Mouse (Mus musculus): Measurements from ENCODE around the gene Ssr3. TPM values are rescaled to one million over a fixed set of nuclear protein-coding genes. Genes with fewer than 3 reads are reported as not detected.
A peak's percentile ranks its signal among the peaks of the same experiment; 100 is the strongest.
"Not testable (repeated sequence)": the region's sequence is repeated elsewhere in the genome, so short reads cannot be mapped to it uniquely, and the experiment has no call there.

The Ssr3 gene
- polyA plus RNA-seq, 1 experiment from 2014 or later = 271 TPM

DNA sequence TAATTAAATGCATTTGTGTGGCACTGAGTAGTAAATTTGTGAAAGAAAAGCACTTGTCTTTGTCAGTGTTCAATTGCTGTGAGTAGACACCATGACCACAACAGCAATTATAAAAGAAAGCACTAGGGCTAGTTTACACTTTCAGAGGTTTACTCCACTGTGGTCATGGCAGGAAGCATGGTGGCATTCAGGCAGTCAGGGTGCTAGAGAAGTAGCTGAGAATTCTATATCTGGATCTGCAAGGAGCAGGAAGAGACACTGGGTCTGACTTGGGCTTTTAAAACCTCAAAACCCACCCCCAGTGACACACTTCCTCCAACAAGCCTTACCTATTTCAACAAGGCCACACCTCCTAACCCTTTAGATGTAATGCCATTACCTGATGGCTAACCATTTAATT is 24.1 kb upstream of the Ssr3 start:
- Histone ChIP-seq H3K4me2 (replicated peaks; ENCODE audit: low read depth, low read length) (no peak overlapping the region), H3K4me1 (replicated peaks; ENCODE audit: control insufficient read depth, insufficient read depth, low read length) (no peaks in the 10 kb centered on the region), H3K9me3 (ENCODE audit: control insufficient read depth, low read length) (no peaks in the 10 kb centered on the region), H3K27ac (ENCODE audit: low read depth, low read length) (no peak overlapping the region), H3K27me3 (ENCODE audit: control insufficient read depth, insufficient read depth, low read length) (no peaks in the 10 kb centered on the region), H3K9ac (ENCODE audit: low read depth, low read length) (no peak overlapping the region), H3K36me3 (ENCODE audit: control insufficient read depth, insufficient read depth, low read length) (no peaks in the 10 kb centered on the region), H3K4me3 (ENCODE audit: low read depth, low read length) (no peak overlapping the region)
- DNase-seq (ENCODE audit: low spot score) = no peak
- no peak for ATAC-seq (ENCODE audit: low FRiP score)

- Histone ChIP-seq H3K9ac (ENCODE audit: low read depth, low read length) (no peak overlapping the region), H3K9me3 (ENCODE audit: control insufficient read depth, low read length) (no peaks in the 10 kb centered on the region), H3K4me3 (ENCODE audit: low read depth, low read length) (no peak overlapping the region), H3K36me3 (ENCODE audit: control insufficient read depth, insufficient read depth, low read length) (no peaks in the 10 kb centered on the region), H3K27me3 (ENCODE audit: control insufficient read depth, insufficient read depth, low read length) (no peaks in the 10 kb centered on the region), H3K4me1 (replicated peaks; ENCODE audit: control insufficient read depth, insufficient read depth, low read length) (no peaks in the 10 kb centered on the region), H3K4me2 (replicated peaks; ENCODE audit: low read depth, low read length) (no peak overlapping the region), H3K27ac (ENCODE audit: low read depth, low read length) (no peak overlapping the region)
- ATAC-seq (ENCODE audit: low FRiP score) (no peak), DNase-seq (ENCODE audit: low spot score) (no peak)
These were observed 15.5 kb upstream of the Ssr3 start for GRCm38 (mm10) chr3:65407891-65408290.

GRCm38 (mm10) chr3:65405781-65406180 is 13.4 kb upstream of the Ssr3 start:
- Histone ChIP-seq H3K4me3 (ENCODE audit: low read depth, low read length) (no peak overlapping the region), H3K36me3 (ENCODE audit: control insufficient read depth, insufficient read depth, low read length) (no peaks in the 10 kb centered on the region), H3K4me1 (replicated peaks; ENCODE audit: control insufficient read depth, insufficient read depth, low read length) (no peaks in the 10 kb centered on the region), H3K27me3 (ENCODE audit: control insufficient read depth, insufficient read depth, low read length) (no peaks in the 10 kb centered on the region), H3K9me3 (ENCODE audit: control insufficient read depth, low read length) (no peaks in the 10 kb centered on the region), H3K27ac (ENCODE audit: low read depth, low read length) (no peak overlapping the region), H3K4me2 (replicated peaks; ENCODE audit: low read depth, low read length) (no peak overlapping the region), H3K9ac (ENCODE audit: low read depth, low read length) (no peak overlapping the region)
- no peak for DNase-seq (ENCODE audit: low spot score)
- 79% methylated on average over 4 of the region's 4 CpGs for WGBS
- no peak for ATAC-seq (ENCODE audit: low FRiP score)

- no peaks in the 10 kb centered on the region for H3K27me3 ChIP-seq (ENCODE audit: control insufficient read depth, insufficient read depth, low read length)
- no peak for ATAC-seq (ENCODE audit: low FRiP score)
These were observed 5.1 kb upstream of the Ssr3 start for GRCm38 (mm10) chr3:65397566-65397965.

DNA sequence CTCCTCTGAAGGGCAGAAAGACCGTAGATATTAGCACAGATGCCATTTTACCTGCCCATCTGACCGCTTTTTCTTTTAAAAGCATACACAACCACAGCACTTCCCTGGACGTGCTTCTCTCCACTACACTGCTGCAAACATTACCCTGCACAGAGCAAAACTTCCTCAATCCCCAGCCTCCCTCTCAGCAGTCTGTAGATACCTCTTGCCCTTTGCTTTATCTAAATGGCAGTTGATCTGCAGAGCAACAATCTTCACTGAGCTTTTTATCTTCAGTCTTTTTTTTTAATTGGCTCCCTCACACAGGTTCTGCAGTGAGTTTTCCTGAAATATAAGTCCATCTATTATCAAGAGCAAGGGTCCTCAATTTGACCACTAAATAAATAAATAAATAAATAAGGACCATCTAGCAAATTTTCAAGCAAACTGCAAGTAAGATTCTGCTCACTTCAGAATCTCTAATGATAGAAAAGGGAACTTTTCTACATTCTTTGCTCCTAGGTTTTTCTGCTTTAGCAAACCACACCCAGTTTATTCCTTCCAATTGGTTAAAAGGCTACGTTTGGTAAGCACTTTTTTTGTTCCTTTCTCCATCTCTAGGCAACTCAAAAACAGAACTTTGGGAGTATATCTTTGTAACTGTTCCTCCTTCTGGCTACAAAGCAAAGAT is 4.5 kb upstream of the Ssr3 start:
- Histone ChIP-seq H3K36me3 (ENCODE audit: control insufficient read depth, insufficient read depth, low read length) (no peaks in the 10 kb centered on the region), H3K4me3 (ENCODE audit: low read depth, low read length) (no peak overlapping the region), H3K9me3 (ENCODE audit: control insufficient read depth, low read length) (no peaks in the 10 kb centered on the region), H3K9ac (ENCODE audit: low read depth, low read length) (no peak overlapping the region), H3K4me2 (replicated peaks; ENCODE audit: low read depth, low read length) (no peak overlapping the region), H3K27ac (ENCODE audit: low read depth, low read length) (no peak overlapping the region), H3K4me1 (replicated peaks; ENCODE audit: control insufficient read depth, insufficient read depth, low read length) (no peaks in the 10 kb centered on the region), H3K27me3 (ENCODE audit: control insufficient read depth, insufficient read depth, low read length) (no peaks in the 10 kb centered on the region)
- DNase-seq (ENCODE audit: low spot score) (no peak), ATAC-seq (ENCODE audit: low FRiP score) (no peak)
- 82% methylated on average over 4 of the region's 4 CpGs for WGBS

More at GRCm38 (mm10) chr3:65397566-65397965, 5.1 kb upstream of the Ssr3 start:
- WGBS = 94% methylated on average over 3 of the region's 3 CpGs
- Histone ChIP-seq H3K36me3 (ENCODE audit: control insufficient read depth, insufficient read depth, low read length) (no peaks in the 10 kb centered on the region), H3K4me2 (replicated peaks; ENCODE audit: low read depth, low read length) (no peak overlapping the region), H3K27ac (ENCODE audit: low read depth, low read length) (no peak overlapping the region), H3K9ac (ENCODE audit: low read depth, low read length) (no peak overlapping the region), H3K9me3 (ENCODE audit: control insufficient read depth, low read length) (no peaks in the 10 kb centered on the region), H3K4me3 (ENCODE audit: low read depth, low read length) (no peak overlapping the region), H3K4me1 (replicated peaks; ENCODE audit: control insufficient read depth, insufficient read depth, low read length) (no peaks in the 10 kb centered on the region)
- DNase-seq (ENCODE audit: low spot score) = no peak

DNA sequence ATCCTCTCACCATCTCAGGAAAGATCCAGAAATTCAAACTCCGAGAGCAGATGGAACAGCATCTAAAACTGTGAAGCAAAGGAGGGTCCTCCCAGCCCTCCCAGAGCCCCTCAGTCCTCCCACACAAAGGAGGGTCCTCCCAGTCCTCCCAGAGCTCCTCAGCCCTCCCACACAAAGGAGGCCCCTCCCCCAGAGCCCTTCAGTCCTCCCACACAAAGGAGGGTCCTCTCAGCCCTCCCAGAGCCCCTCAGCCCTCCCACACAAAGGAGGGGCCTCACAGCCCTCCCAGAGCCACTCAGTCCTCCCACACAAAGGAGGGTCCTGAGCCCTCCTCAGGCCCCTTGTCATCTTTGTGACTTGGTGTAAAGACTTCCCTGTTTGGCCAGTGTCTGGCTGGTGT is 2.7 kb upstream of the Ssr3 start:
- H3K36me3 ChIP-seq (ENCODE audit: control insufficient read depth, insufficient read depth, low read length); H3K9ac ChIP-seq (ENCODE audit: low read depth, low read length); H3K4me2 ChIP-seq (replicated peaks; ENCODE audit: low read depth, low read length); ATAC-seq (ENCODE audit: low FRiP score); H3K9me3 ChIP-seq (ENCODE audit: control insufficient read depth, low read length); H3K27me3 ChIP-seq (ENCODE audit: control insufficient read depth, insufficient read depth, low read length); H3K27ac ChIP-seq (ENCODE audit: low read depth, low read length); H3K4me3 ChIP-seq (ENCODE audit: low read depth, low read length); H3K4me1 ChIP-seq (replicated peaks; ENCODE audit: control insufficient read depth, insufficient read depth, low read length): not testable (repeated sequence)
- DNase-seq (ENCODE audit: low spot score) = peak; percentile 20
- 100% methylated on average over 1 of the region's 1 CpGs for WGBS

DNA sequence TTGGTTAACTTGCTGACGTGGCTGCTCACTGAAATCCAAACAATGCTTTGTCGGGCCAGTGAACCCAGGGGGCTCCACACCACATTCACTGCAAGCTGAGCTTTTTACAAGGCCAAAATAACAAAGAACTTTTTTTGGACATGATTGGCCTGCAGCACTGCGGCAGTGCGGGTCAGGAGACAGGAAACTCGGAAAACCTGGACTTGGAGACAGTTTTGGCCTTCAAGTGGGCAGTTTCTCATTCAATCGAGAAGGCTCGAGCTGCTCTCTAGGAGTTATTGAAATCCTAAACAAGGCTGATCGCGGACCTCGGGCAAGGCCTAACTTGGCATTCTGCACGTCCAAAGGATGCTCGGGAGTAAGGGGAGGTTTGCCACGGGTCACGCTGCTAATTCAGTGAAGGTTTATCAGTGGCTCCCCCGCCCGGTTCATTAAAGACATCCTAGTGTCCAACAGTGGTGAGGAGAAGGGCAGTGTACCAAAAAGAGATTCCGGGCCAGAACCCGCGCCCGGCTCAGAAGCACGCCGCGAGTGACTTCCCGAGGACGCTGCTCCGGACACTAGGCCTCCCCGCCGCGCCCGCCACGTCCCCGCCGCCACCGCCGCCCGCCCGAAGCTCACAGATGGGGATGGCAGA is 521 bp downstream of the Ssr3 start:
- no peak for DNase-seq (ENCODE audit: low spot score)
- H3K27me3 ChIP-seq (ENCODE audit: control insufficient read depth, insufficient read depth, low read length) = no peaks in the 10 kb centered on the region
- H3K4me3 ChIP-seq (ENCODE audit: low read depth, low read length) = peak overlapping the region; percentile 77
- H3K36me3 ChIP-seq (ENCODE audit: control insufficient read depth, insufficient read depth, low read length) = peaks cover 6% of the 10 kb centered on the region
- H3K4me2 ChIP-seq (replicated peaks; ENCODE audit: low read depth, low read length) = peak overlapping the region; percentile 69
- peak overlapping the region; percentile 80 for H3K27ac ChIP-seq (ENCODE audit: low read depth, low read length)
- no peaks in the 10 kb centered on the region for H3K4me1 ChIP-seq (replicated peaks; ENCODE audit: control insufficient read depth, insufficient read depth, low read length)
- peak overlapping the region; percentile 81 for H3K9ac ChIP-seq (ENCODE audit: low read depth, low read length)
- ATAC-seq (ENCODE audit: low FRiP score) = peak; percentile 72
- no peaks in the 10 kb centered on the region for H3K9me3 ChIP-seq (ENCODE audit: control insufficient read depth, low read length)
- WGBS = under 1% methylated on average over 37 of the region's 37 CpGs

DNA sequence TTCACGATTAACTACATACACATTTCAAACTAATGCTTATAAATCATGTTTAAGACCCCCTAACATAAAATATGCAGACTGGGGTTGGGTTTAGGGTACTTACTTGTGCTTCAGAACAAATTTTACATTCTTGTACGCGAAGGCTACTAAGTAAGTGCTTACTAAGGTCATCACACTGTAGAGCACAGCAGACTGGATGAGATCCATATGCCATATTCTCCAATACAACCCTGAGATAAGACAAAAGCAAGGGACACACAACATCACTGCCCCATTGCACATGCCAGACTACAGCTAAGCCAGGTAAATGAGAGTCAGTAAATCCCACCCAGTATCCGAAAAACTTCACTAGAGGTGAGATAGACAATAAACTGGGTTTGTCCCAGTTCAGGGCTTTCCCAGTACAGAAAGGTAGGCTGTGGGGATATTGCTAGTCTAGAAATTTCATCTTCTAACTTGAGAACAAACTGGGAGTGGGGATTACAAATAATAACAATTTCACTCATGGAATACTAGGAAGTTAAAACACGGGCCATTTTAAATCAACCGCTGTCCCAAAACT is 1.1 kb downstream of the Ssr3 start:
- H3K9me3 ChIP-seq (ENCODE audit: control insufficient read depth, low read length) = no peaks in the 10 kb centered on the region
- H3K4me1 ChIP-seq (replicated peaks; ENCODE audit: control insufficient read depth, insufficient read depth, low read length) = no peaks in the 10 kb centered on the region
- peak overlapping the region; percentile 81 for H3K9ac ChIP-seq (ENCODE audit: low read depth, low read length)
- H3K27me3 ChIP-seq (ENCODE audit: control insufficient read depth, insufficient read depth, low read length) = no peaks in the 10 kb centered on the region
- peak; percentile 14 for DNase-seq (ENCODE audit: low spot score)
- H3K36me3 ChIP-seq (ENCODE audit: control insufficient read depth, insufficient read depth, low read length) = peaks cover 6% of the 10 kb centered on the region
- H3K27ac ChIP-seq (ENCODE audit: low read depth, low read length) = 0 out of 2 replicates have a peak overlapping the region, but pooled peaks have one; percentile 80
- peak overlapping the region; percentile 69 for H3K4me2 ChIP-seq (replicated peaks; ENCODE audit: low read depth, low read length)
- 43% methylated on average over 6 of the region's 6 CpGs for WGBS
- ATAC-seq (ENCODE audit: low FRiP score) = no peak
- H3K4me3 ChIP-seq (ENCODE audit: low read depth, low read length) = peak overlapping the region; percentile 77

- H3K9me3 ChIP-seq (ENCODE audit: control insufficient read depth, low read length) = no peaks in the 10 kb centered on the region
- H3K4me3 ChIP-seq (ENCODE audit: low read depth, low read length) = no peak overlapping the region
- no peak overlapping the region for H3K4me2 ChIP-seq (replicated peaks; ENCODE audit: low read depth, low read length)
- H3K4me1 ChIP-seq (replicated peaks; ENCODE audit: control insufficient read depth, insufficient read depth, low read length) = no peaks in the 10 kb centered on the region
- peaks cover 6% of the 10 kb centered on the region for H3K36me3 ChIP-seq (ENCODE audit: control insufficient read depth, insufficient read depth, low read length)
- no peak overlapping the region for H3K9ac ChIP-seq (ENCODE audit: low read depth, low read length)
- no peak overlapping the region for H3K27ac ChIP-seq (ENCODE audit: low read depth, low read length)
- DNase-seq (ENCODE audit: low spot score) (no peak), ATAC-seq (ENCODE audit: low FRiP score) (no peak)
- H3K27me3 ChIP-seq (ENCODE audit: control insufficient read depth, insufficient read depth, low read length) = no peaks in the 10 kb centered on the region
These were observed 6.7 kb downstream of the Ssr3 start for GRCm38 (mm10) chr3:65385771-65386170.
